Mouse (Mus musculus) G1E (cell line): ENCODE measurements around the gene Fcna. TPM values are rescaled to one million over a fixed set of nuclear protein-coding genes. Genes with fewer than 3 reads are reported as not detected.

Experiments used
- ATAC-seq: 2 replicates; pipeline ENCODE4 v1.8.0; 2016; ENCODE audit warnings: mild to moderate bottlenecking; ENCODE audit not compliant: insufficient number of reproducible peaks, poor library complexity, low FRiP score, severe bottlenecking; ENCODE audit errors: extremely low read depth
- DNase-seq: peaks from one replicate; pipeline ENCODE4 v3.0.0; 2012; ENCODE audit warnings: low spot score
- H3K27me3 ChIP-seq: 2 replicates; pipeline ENCODE4 v1.6.1; 2012; ENCODE audit warnings: mild to moderate bottlenecking, low read length, inconsistent platforms; ENCODE audit not compliant: insufficient read depth
- H3K36me3 ChIP-seq: replicated peaks from 2 replicates; pipeline ENCODE3; 2012; ENCODE audit warnings: mild to moderate bottlenecking, inconsistent platforms
- H3K4me1 ChIP-seq: 2 replicates; pipeline ENCODE4 v1.6.1; 2012; ENCODE audit warnings: low read depth, low read length, inconsistent platforms, mixed read lengths; ENCODE audit not compliant: insufficient read depth
- H3K4me3 ChIP-seq: 2 replicates; pipeline ENCODE4 v1.5.1; 2012; ENCODE audit warnings: low read depth, mild to moderate bottlenecking, inconsistent platforms, low read length, moderate library complexity, mixed read lengths
- H3K9me3 ChIP-seq: replicated peaks from 2 replicates; pipeline ENCODE4 v1.6.1; 2012; ENCODE audit warnings: inconsistent platforms
- CTCF ChIP-seq: IDR thresholded peaks from 2 replicates; pipeline ENCODE4 v1.5.1; 2012; ENCODE audit warnings: low read depth, low read length, inconsistent platforms, mixed read lengths
- GATA1 ChIP-seq: IDR thresholded peaks from 2 replicates; pipeline ENCODE4 v1.6.1; 2012; ENCODE audit warnings: borderline replicate concordance, low read length, inconsistent platforms, mixed read lengths
- GATA2 ChIP-seq: IDR thresholded peaks from 2 replicates; pipeline ENCODE4 v1.6.1; 2012; ENCODE audit warnings: low read depth, low read length, inconsistent platforms, borderline replicate concordance
- POLR2AphosphoS5 ChIP-seq: IDR thresholded peaks from 2 replicates; pipeline ENCODE4 v1.6.1; 2012; ENCODE audit warnings: low read depth, low read length, inconsistent platforms; ENCODE audit not compliant: insufficient replicate concordance
- TAL1 ChIP-seq: conservative IDR thresholded peaks from 2 replicates; pipeline ENCODE4 v1.6.1; 2012; ENCODE audit warnings: low read depth, low read length, inconsistent platforms, mixed read lengths
- polyA plus RNA-seq: library from polyadenylated mRNA; stranded (reverse); fragments of >175 nt; gene quantifications from 2 replicates; pipeline ENCODE4 v1.2.3, GENCODE M21; 2012
- total RNA-seq, 2 experiments: library from RNA; stranded (forward) in 1 of 2; stranded (reverse) in 1 of 2; fragments of 200-1000 nt in 1 of 2; fragments of >200 nt in 1 of 2; fragmentation: Nextera tagmentation in 1 of 2; gene quantifications; 2 replicates each; pipeline ENCODE4 v1.2.3; 2014 to 2017

Fcna gene
- total and polyA plus RNA-seq, 3 experiments = not detected

- DNase-seq (no peak), ATAC-seq (no peak)
- Histone ChIP-seq H3K9me3 (no peaks in the 10 kb centered on the region), H3K4me1 (peaks cover 1% of the 10 kb centered on the region; the same call in 1 of the 2 replicates), H3K27me3 (no peaks in the 10 kb centered on the region), H3K4me3 (no peak overlapping the region), H3K36me3 (peaks cover 94% of the 10 kb centered on the region)
- no peak for TF ChIP-seq GATA1
- TF ChIP-seq CTCF = no peak
- no peak for TF ChIP-seq POLR2AphosphoS5
- TF ChIP-seq TAL1 = no peak
- no peak for TF ChIP-seq GATA2
These were observed 30.9 kb downstream of the Fcna start for GRCm38 (mm10) chr2:25596765-25597510.

- no peak for TF ChIP-seq GATA2
- no peak for TF ChIP-seq CTCF
- TF ChIP-seq GATA1 = no peak
- no peak for TF ChIP-seq TAL1
- TF ChIP-seq POLR2AphosphoS5 = no peak
- Histone ChIP-seq H3K4me1 (peaks cover 7% of the 10 kb centered on the region), H3K36me3 (peaks cover 95% of the 10 kb centered on the region), H3K27me3 (no peaks in the 10 kb centered on the region), H3K4me3 (no peak overlapping the region), H3K9me3 (no peaks in the 10 kb centered on the region)
- no peak for ATAC-seq
- peak; percentile 45 for DNase-seq
These were observed 36.0 kb downstream of the Fcna start for GRCm38 (mm10) chr2:25591863-25592262.

GRCm38 (mm10) chr2:25588227-25588907 lies 39.5 kb downstream of the Fcna start:
- no peak for ATAC-seq
- no peak for DNase-seq
- no peak for TF ChIP-seq POLR2AphosphoS5
- TF ChIP-seq GATA2 = no peak
- no peak for TF ChIP-seq GATA1
- TF ChIP-seq TAL1 = no peak
- no peak for TF ChIP-seq CTCF
- peaks cover 100% of the 10 kb centered on the region for H3K36me3 ChIP-seq
- H3K27me3 ChIP-seq = no peaks in the 10 kb centered on the region
- H3K4me3 ChIP-seq = no peak overlapping the region
- H3K4me1 ChIP-seq = peaks cover 9% of the 10 kb centered on the region
- H3K9me3 ChIP-seq = no peaks in the 10 kb centered on the region

GRCm38 (mm10) chr2:25587290-25587689 lies 40.5 kb downstream of the Fcna start:
- peaks cover 100% of the 10 kb centered on the region for H3K36me3 ChIP-seq

GRCm38 (mm10) chr2:25585601-25586000 lies 42.2 kb downstream of the Fcna start:
- H3K36me3 ChIP-seq = peaks cover 88% of the 10 kb centered on the region
- H3K4me3 ChIP-seq = no peak overlapping the region
- H3K9me3 ChIP-seq = peaks cover under 1% of the 10 kb centered on the region; the same call in 1 of the 2 replicates
- H3K27me3 ChIP-seq = no peaks in the 10 kb centered on the region
- DNase-seq = no peak
- TF ChIP-seq GATA2 = no peak
- TF ChIP-seq TAL1 = no peak
- TF ChIP-seq CTCF = no peak
- no peak for TF ChIP-seq POLR2AphosphoS5
- no peak for TF ChIP-seq GATA1
- ATAC-seq = no peak
- peaks cover 29% of the 10 kb centered on the region for H3K4me1 ChIP-seq

More at GRCm38 (mm10) chr2:25587290-25587689, 40.5 kb downstream of the Fcna start:
- Histone ChIP-seq H3K9me3 (no peaks in the 10 kb centered on the region), H3K27me3 (no peaks in the 10 kb centered on the region), H3K4me3 (no peak overlapping the region), H3K4me1 (peaks cover 18% of the 10 kb centered on the region)
- DNase-seq = no peak
- TF ChIP-seq GATA2 (no peak), CTCF (no peak)
- no peak for ATAC-seq

GRCm38 (mm10) chr2:25584856-25585255 lies 43.0 kb downstream of the Fcna start:
- H3K36me3 ChIP-seq = peaks cover 81% of the 10 kb centered on the region
- H3K9me3 ChIP-seq = peaks cover 8% of the 10 kb centered on the region
- DNase-seq (no peak), ATAC-seq (no peak)
- peaks cover under 1% of the 10 kb centered on the region; the same call in 1 of the 2 replicates for H3K27me3 ChIP-seq
- peaks cover 30% of the 10 kb centered on the region for H3K4me1 ChIP-seq
- no peak overlapping the region for H3K4me3 ChIP-seq
- TF ChIP-seq CTCF (no peak), GATA2 (no peak), GATA1 (no peak), POLR2AphosphoS5 (no peak)
